Mouse (Mus musculus) layer of hippocampus, adult 2 months (tissue): Measurements from ENCODE around the gene Macrod1. TPM values are rescaled to one million over a fixed set of nuclear protein-coding genes. Genes with fewer than 3 reads are reported as not detected.
"Not testable (repeated sequence)": the region's sequence is repeated elsewhere in the genome, so short reads cannot be mapped to it uniquely, and the experiment has no call there.

ENCODE experiments used
- DNase-seq, 2 experiments: peaks; one replicate each; pipeline ENCODE4 v3.0.0; 2022; ENCODE audit warnings: low spot score in 2 of 2
- H3K27ac ChIP-seq: fragments of 200-600 bp; 2 replicates; pipeline ENCODE4 v1.8.1; 2022
- H3K4me3 ChIP-seq: fragments of 200-600 bp; 2 replicates; pipeline ENCODE4 v1.8.1; 2022; ENCODE audit warnings: mild to moderate bottlenecking
- CTCF ChIP-seq: fragments of 200-600 bp; conservative IDR thresholded peaks from 2 replicates; pipeline ENCODE4 v1.8.1; 2022; ENCODE audit warnings: antibody characterized with exemption, mild to moderate bottlenecking, moderate library complexity
- total RNA-seq, 2 experiments: library from RNA; stranded (reverse); gene quantifications; 2 replicates each; pipeline ENCODE4 v1.2.3; 2021

The Macrod1 gene
- total RNA-seq, 2 experiments from 2014 or later = 20.3 to 22.4 TPM

GRCm38 (mm10) chr19:7039088-7039720 lies 17.4 kb upstream of the Macrod1 start:
- peak overlapping the region; percentile 93 for H3K4me3 ChIP-seq
- DNase-seq = peak; percentile 49 to 53
- no peak for TF ChIP-seq CTCF
- peak overlapping the region; percentile 91 for H3K27ac ChIP-seq

DNA sequence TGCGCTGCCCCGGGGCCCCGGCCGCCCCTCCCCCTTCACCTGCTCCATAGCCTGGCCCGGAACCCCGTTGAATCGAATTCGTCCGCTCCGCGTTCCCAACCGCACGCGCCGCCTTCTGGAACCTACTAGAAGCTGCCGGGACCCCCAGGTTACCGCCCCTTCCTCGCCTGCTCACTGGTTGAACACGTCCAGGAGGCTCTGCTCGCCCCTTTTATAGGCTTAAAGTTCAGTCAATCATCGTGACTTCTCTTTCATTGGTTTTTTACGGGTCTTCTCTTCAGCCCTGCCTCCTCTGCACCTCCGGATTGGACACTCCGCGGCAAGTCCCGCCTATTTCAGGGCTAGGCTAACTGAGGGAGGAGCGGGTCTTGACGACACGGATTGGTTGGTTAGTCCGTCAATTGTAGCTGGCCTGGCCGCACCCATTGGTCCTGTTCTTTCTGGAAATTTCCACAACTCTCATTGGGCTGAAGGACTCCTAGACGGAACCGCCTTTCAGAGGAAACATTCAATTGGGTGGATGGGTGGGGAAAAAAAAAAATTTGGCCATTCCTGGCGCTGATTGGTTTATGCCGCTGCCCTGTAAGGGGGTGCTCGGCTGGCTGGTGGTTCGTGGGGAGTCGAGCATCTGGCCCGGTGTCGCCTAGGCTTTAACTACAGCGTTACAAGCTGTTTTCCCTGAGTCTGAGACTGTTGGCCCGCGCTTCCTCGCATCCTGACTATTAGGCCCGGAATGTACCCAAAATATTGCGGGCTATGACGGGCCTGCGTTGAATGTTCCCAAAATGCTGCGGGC lies 16.6 kb upstream of the Macrod1 start, which contains the start of gene Stip1:
TSS of gene Stip1 (minus strand) at position 127 of the 796 bp plus-strand sequence.
- Histone ChIP-seq H3K4me3 (peak within 1 kb of the TSS; percentile 93), H3K27ac (peak within 1 kb of the TSS; percentile 99)
- peak; percentile 65 for TF ChIP-seq CTCF
- DNase-seq = peak; percentile 97 to 100

GRCm38 (mm10) chr19:7040637-7041130 lies 15.9 kb upstream of the Macrod1 start:
- DNase-seq = no peak
- no peak for TF ChIP-seq CTCF
- H3K27ac ChIP-seq = peak overlapping the region; percentile 99
- peak overlapping the region; percentile 74 for H3K4me3 ChIP-seq

GRCm38 (mm10) chr19:7041171-7041570 lies 15.4 kb upstream of the Macrod1 start:
- DNase-seq = no peak
- no peak for TF ChIP-seq CTCF
- H3K27ac ChIP-seq = peak overlapping the region; percentile 99; the same call in 1 of the 2 replicates
- no peak overlapping the region for H3K4me3 ChIP-seq

GRCm38 (mm10) chr19:7044279-7044678 lies 12.3 kb upstream of the Macrod1 start:
- no peak overlapping the region for H3K4me3 ChIP-seq
- no peak overlapping the region; the same call in 1 of the 2 replicates for H3K27ac ChIP-seq
- no peak for DNase-seq
- TF ChIP-seq CTCF = no peak

GRCm38 (mm10) chr19:7044706-7045105 lies 11.9 kb upstream of the Macrod1 start:
- Histone ChIP-seq H3K4me3 (no peak overlapping the region), H3K27ac (0 out of 2 replicates have a peak overlapping the region, but pooled peaks have one; percentile 14)
- no peak for TF ChIP-seq CTCF
- no peak for DNase-seq

GRCm38 (mm10) chr19:7053382-7053781 lies 3.2 kb upstream of the Macrod1 start:
- DNase-seq, H3K4me3 ChIP-seq, H3K27ac ChIP-seq: not testable (repeated sequence)

DNA sequence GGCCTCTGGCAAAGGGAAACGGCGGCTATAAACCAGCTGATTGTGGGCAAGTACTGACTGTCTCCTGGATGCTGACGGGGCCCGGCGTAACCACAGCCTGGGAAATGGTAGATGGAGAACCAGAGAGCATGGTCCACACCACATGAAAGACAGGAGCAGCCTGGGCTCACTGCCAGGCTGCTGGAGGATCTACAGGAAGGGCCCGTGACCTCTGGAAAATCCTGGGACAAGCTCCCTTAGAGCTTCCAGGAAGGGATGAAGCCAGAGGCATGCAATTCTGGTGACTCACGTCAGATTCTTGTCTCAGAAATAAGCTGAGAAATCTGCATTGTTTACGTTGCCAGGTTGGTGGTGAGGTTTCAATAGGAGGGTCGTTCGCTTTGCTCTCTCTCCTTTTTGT lies 1.8 kb upstream of the Macrod1 start:
- no peak for TF ChIP-seq CTCF
- no peak overlapping the region for H3K27ac ChIP-seq
- no peak overlapping the region for H3K4me3 ChIP-seq
- DNase-seq = no peak

DNA sequence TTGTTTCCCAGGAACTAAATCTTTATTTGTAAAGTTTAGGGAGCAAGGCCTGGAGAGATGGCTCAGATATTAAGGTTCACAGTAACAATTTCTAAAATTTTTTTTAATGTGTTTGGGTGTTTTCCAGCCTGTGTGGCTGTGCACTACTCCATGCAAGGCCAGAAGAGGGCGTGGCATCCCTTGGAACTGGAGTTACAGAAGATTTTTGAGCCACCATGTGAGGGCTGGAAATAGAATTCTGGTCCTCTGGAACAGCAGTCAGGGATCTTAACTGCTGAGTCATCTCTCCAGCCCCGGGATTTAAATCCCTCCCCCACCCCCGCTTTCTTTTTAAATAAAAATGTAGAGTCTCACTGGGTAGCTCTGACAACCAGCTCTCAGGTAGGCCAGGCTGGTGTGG lies 1.4 kb upstream of the Macrod1 start:
- DNase-seq = no peak
- Histone ChIP-seq H3K27ac (no peak overlapping the region), H3K4me3 (no peak overlapping the region)

GRCm38 (mm10) chr19:7057126-7057721 lies 614 bp downstream of the Macrod1 start:
- DNase-seq = peak in 1 of 2 experiments; percentile 40
- H3K27ac ChIP-seq = peak overlapping the region; percentile 77

More for the DNA sequence above, 1.4 kb upstream of the Macrod1 start:
- peak; percentile 33 for TF ChIP-seq CTCF

GRCm38 (mm10) chr19:7057722-7058207 lies 1.2 kb downstream of the Macrod1 start:
- peak; percentile 60 to 74 for DNase-seq
- peak; percentile 69 for TF ChIP-seq CTCF
- Histone ChIP-seq H3K27ac (peak overlapping the region; percentile 77), H3K4me3 (peak overlapping the region; percentile 68)

More at GRCm38 (mm10) chr19:7057126-7057721, 614 bp downstream of the Macrod1 start:
- peak overlapping the region; percentile 68 for H3K4me3 ChIP-seq
- TF ChIP-seq CTCF = no peak

DNA sequence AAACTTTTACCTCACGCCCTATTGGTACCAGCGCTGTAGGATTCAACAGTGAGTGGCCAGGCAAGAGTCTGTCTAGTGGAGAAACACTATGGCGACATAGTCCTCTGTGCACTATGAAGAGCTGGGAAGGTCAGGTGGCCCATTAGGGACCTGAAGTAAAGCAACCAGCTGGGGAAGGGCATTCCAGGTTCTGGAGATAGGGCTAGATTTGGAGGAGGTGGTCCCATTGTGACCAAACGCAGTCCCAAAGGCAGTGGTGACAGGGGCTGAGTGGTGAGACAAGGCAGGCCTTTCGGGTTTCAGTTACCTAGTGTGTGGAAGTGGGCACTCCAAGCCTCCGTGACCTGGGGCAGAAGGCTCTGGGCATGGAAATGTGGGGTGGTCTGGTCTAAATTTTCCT lies 1.9 kb downstream of the Macrod1 start:
- H3K4me3 ChIP-seq = no peak overlapping the region
- no peak for TF ChIP-seq CTCF
- H3K27ac ChIP-seq = no peak overlapping the region
- no peak for DNase-seq

- Histone ChIP-seq H3K4me3 (no peak overlapping the region), H3K27ac (no peak overlapping the region)
- no peak for TF ChIP-seq CTCF
- DNase-seq = no peak
These were observed 5.5 kb downstream of the Macrod1 start for GRCm38 (mm10) chr19:7062110-7062509.
